Mouse (Mus musculus) CH12.LX (cell line): ENCODE measurements around the gene Mlana. TPM values are rescaled to one million over a fixed set of nuclear protein-coding genes. Genes with fewer than 3 reads are reported as not detected.

Experiments
- DNase-seq: peaks from one replicate; pipeline ENCODE4 v3.0.0-alpha.2; 2013; ENCODE audit errors: extremely low read depth
- H3K27ac ChIP-seq: 2 replicates; pipeline ENCODE4 v1.5.1; 2012; ENCODE audit warnings: low read depth, mild to moderate bottlenecking, control low read depth, moderate library complexity; ENCODE audit not compliant: insufficient read depth
- H3K27me3 ChIP-seq: replicated peaks from 2 replicates; pipeline ENCODE3; 2012; ENCODE audit warnings: inconsistent platforms
- H3K36me3 ChIP-seq, 2 experiments: replicated peaks in 1 of 2; 2 replicates each; pipeline versions ENCODE3 to v1.6.1; 2012; ENCODE audit warnings: inconsistent platforms in 1 of 2, low read length in 1 of 2, mild to moderate bottlenecking in 1 of 2, mixed read lengths in 1 of 2, moderate library complexity in 1 of 2; ENCODE audit not compliant: control insufficient read depth in 1 of 2, insufficient read depth in 1 of 2
- H3K4me1 ChIP-seq, 2 experiments: 2 replicates each; pipeline ENCODE4 v1.6.1; 2012; ENCODE audit warnings: inconsistent platforms in 1 of 2, moderate library complexity in 1 of 2; ENCODE audit not compliant: insufficient read depth in 2 of 2, control insufficient read depth in 1 of 2
- H3K4me2 ChIP-seq: 2 replicates; pipeline ENCODE4 v1.6.1; 2012; ENCODE audit warnings: low read depth, mild to moderate bottlenecking, control low read depth; ENCODE audit not compliant: poor library complexity, insufficient read depth, severe bottlenecking
- H3K4me3 ChIP-seq, 3 experiments: fragments of 150-350 bp in 1 of 3; sonication (generic) in 1 of 3; replicated peaks in 1 of 3; 2 replicates each; pipeline versions ENCODE3 to v1.5.1; 2011 to 2012; ENCODE audit warnings: low read depth in 2 of 3, low read length in 2 of 3, mild to moderate bottlenecking in 2 of 3, moderate library complexity in 2 of 3, control low read depth in 1 of 3, improper control_type of control experiment in 1 of 3, inconsistent platforms in 1 of 3, mixed read lengths in 1 of 3; ENCODE audit not compliant: poor library complexity in 1 of 3
- H3K79me2 ChIP-seq: replicated peaks from 2 replicates; pipeline ENCODE4 v1.6.1; 2012; ENCODE audit warnings: mild to moderate bottlenecking, moderate library complexity; ENCODE audit not compliant: control insufficient read depth, poor library complexity, insufficient read depth, severe bottlenecking; ENCODE audit errors: extremely low read depth
- H3K9ac ChIP-seq: 2 replicates; pipeline ENCODE4 v1.6.1; 2012; ENCODE audit warnings: low read depth, mild to moderate bottlenecking, control low read depth, moderate library complexity; ENCODE audit not compliant: insufficient read depth
- H3K9me3 ChIP-seq: replicated peaks from 2 replicates; pipeline ENCODE3; 2012; ENCODE audit warnings: low read length, inconsistent platforms, mixed read lengths
- BHLHE40 ChIP-seq: IDR thresholded peaks from 2 replicates; pipeline ENCODE4 v1.6.1; 2011; ENCODE audit warnings: mild to moderate bottlenecking, low read depth, low read length, improper control_type of control experiment
- CHD1 ChIP-seq: IDR thresholded peaks from 2 replicates; pipeline ENCODE4 v1.6.1; 2012; ENCODE audit warnings: low read depth, low read length, improper control_type of control experiment, inconsistent platforms
- CHD2 ChIP-seq: IDR thresholded peaks from 2 replicates; pipeline ENCODE4 v1.6.1; 2011; ENCODE audit warnings: low read length, improper control_type of control experiment
- E2F4 ChIP-seq: IDR thresholded peaks from 2 replicates; pipeline ENCODE4 v1.6.1; 2011; ENCODE audit warnings: low read depth, low read length, improper control_type of control experiment; ENCODE audit not compliant: insufficient replicate concordance
- EP300 ChIP-seq: IDR thresholded peaks from 2 replicates; pipeline ENCODE4 v1.6.1; 2011; ENCODE audit warnings: low read length, improper control_type of control experiment
- HCFC1 ChIP-seq: IDR thresholded peaks from 2 replicates; pipeline ENCODE4 v1.6.1; 2012; ENCODE audit warnings: low read depth, mild to moderate bottlenecking, inconsistent platforms, low read length, improper control_type of control experiment
- IRF4 ChIP-seq: IDR thresholded peaks from 2 replicates; pipeline ENCODE4 v1.6.1; 2014; ENCODE audit warnings: low read depth, mild to moderate bottlenecking, inconsistent platforms, low read length, improper control_type of control experiment
- JUN ChIP-seq: IDR thresholded peaks from 2 replicates; pipeline ENCODE4 v1.6.1; 2011; ENCODE audit warnings: low read depth, mild to moderate bottlenecking, low read length, improper control_type of control experiment, moderate library complexity; ENCODE audit not compliant: insufficient read depth
- KAT2A ChIP-seq: IDR thresholded peaks from 2 replicates; pipeline ENCODE4 v1.6.1; 2012; ENCODE audit warnings: low read length, improper control_type of control experiment, inconsistent platforms; ENCODE audit not compliant: insufficient replicate concordance
- MAFK ChIP-seq: IDR thresholded peaks from 2 replicates; pipeline ENCODE4 v1.6.1; 2011; ENCODE audit warnings: low read length, improper control_type of control experiment; ENCODE audit not compliant: insufficient replicate concordance
- MAX ChIP-seq: IDR thresholded peaks from 2 replicates; pipeline ENCODE4 v1.6.1; 2011; ENCODE audit warnings: low read length, improper control_type of control experiment
- MAZ ChIP-seq: IDR thresholded peaks from 2 replicates; pipeline ENCODE4 v1.6.1; 2012; ENCODE audit warnings: low read depth, mild to moderate bottlenecking, inconsistent platforms, low read length, improper control_type of control experiment, moderate library complexity
- MEF2A ChIP-seq: IDR thresholded peaks from 2 replicates; pipeline ENCODE4 v1.6.1; 2014; ENCODE audit warnings: low read depth, mild to moderate bottlenecking, inconsistent platforms, low read length, improper control_type of control experiment, borderline replicate concordance
- MXI1 ChIP-seq: IDR thresholded peaks from 2 replicates; pipeline ENCODE4 v1.6.1; 2011; ENCODE audit warnings: mild to moderate bottlenecking, low read depth, low read length, improper control_type of control experiment
- MYC ChIP-seq: IDR thresholded peaks from 2 replicates; pipeline ENCODE4 v1.6.1; 2011; ENCODE audit warnings: low read depth, mild to moderate bottlenecking, improper control_type of control experiment, low read length
- NELFE ChIP-seq: IDR thresholded peaks from 2 replicates; pipeline ENCODE4 v1.6.1; 2011; ENCODE audit warnings: low read depth, low read length, improper control_type of control experiment
- NRF1 ChIP-seq: IDR thresholded peaks from 2 replicates; pipeline ENCODE4 v1.6.1; 2014; ENCODE audit warnings: low read depth, mild to moderate bottlenecking, inconsistent platforms, low read length, improper control_type of control experiment, moderate library complexity
- POLR2A ChIP-seq: IDR thresholded peaks from 2 replicates; pipeline ENCODE4 v1.6.1; 2011; ENCODE audit warnings: low read depth, mild to moderate bottlenecking, improper control_type of control experiment, low read length
- RAD21 ChIP-seq: IDR thresholded peaks from 2 replicates; pipeline ENCODE4 v1.6.1; 2011; ENCODE audit warnings: low read depth, mild to moderate bottlenecking, low read length, improper control_type of control experiment, moderate library complexity
- SIN3A ChIP-seq: IDR thresholded peaks from 2 replicates; pipeline ENCODE4 v1.6.1; 2012; ENCODE audit warnings: low read length, improper control_type of control experiment, inconsistent platforms
- SMC3 ChIP-seq: IDR thresholded peaks from 2 replicates; pipeline ENCODE4 v1.6.1; 2011; ENCODE audit warnings: low read depth, low read length, improper control_type of control experiment
- TBP ChIP-seq: conservative IDR thresholded peaks from 2 replicates; pipeline ENCODE4 v1.6.1; 2011; ENCODE audit warnings: low read depth, low read length, improper control_type of control experiment
- TCF12 ChIP-seq: IDR thresholded peaks from 2 replicates; pipeline ENCODE4 v1.6.1; 2014; ENCODE audit warnings: low read depth, mild to moderate bottlenecking, inconsistent platforms, low read length, improper control_type of control experiment
- USF1 ChIP-seq: IDR thresholded peaks from 2 replicates; pipeline ENCODE4 v1.6.1; 2014; ENCODE audit warnings: low read depth, mild to moderate bottlenecking, inconsistent platforms, low read length, improper control_type of control experiment
- USF2 ChIP-seq: conservative IDR thresholded peaks from 2 replicates; pipeline ENCODE4 v1.6.1; 2011; ENCODE audit warnings: low read depth, low read length, improper control_type of control experiment
- ZC3H11A ChIP-seq: IDR thresholded peaks from 2 replicates; pipeline ENCODE4 v1.6.1; 2012; ENCODE audit warnings: low read depth, mild to moderate bottlenecking, inconsistent platforms, low read length, improper control_type of control experiment
- ZMIZ1 ChIP-seq: IDR thresholded peaks from 2 replicates; pipeline ENCODE4 v1.6.1; 2012; ENCODE audit warnings: low read depth, mild to moderate bottlenecking, inconsistent platforms, low read length, improper control_type of control experiment
- ZNF384 ChIP-seq: IDR thresholded peaks from 2 replicates; pipeline ENCODE4 v1.6.1; 2012; ENCODE audit warnings: low read depth, low read length, improper control_type of control experiment, inconsistent platforms
- dilution Hi-C: fragments of 300-500 bp; cut with MboI; formaldehyde crosslinking; loops from 2 replicates; pipeline ENCODE4 v1.14.3; 2020; ENCODE audit warnings: low sequenced_read_pairs; ENCODE audit not compliant: extremely low pct_unique_long_range_greater_than_20kb, extremely low pct_ligation_motif_present
- in situ Hi-C: fragments of 300-500 bp; cut with MboI; formaldehyde crosslinking; loops from 3 replicates; pipeline ENCODE4 v1.14.3; 2019; ENCODE audit warnings: low sequenced_read_pairs, low pct_ligation_motif_present, low pct_unique_long_range_greater_than_20kb, mixed read lengths
- polyA plus RNA-seq: library from polyadenylated mRNA; unstranded; fragments of >175 nt; gene quantifications from 2 replicates; pipeline ENCODE4 v1.2.1, GENCODE M21; 2012; ENCODE audit warnings: low read depth; ENCODE audit not compliant: insufficient read length
- total RNA-seq, 2 experiments: library from RNA; depleted of rRNA; stranded (reverse); fragments of 300-350 nt in 1 of 2; fragments of >200 nt in 1 of 2; gene quantifications; 2 replicates each; pipeline ENCODE4 v1.2.3; 2012 to 2014

Gene Mlana
- total and polyA plus RNA-seq, 3 experiments: not detected

GRCm38 (mm10) chr19:29680182-29681152 lies 17.2 kb upstream of the Mlana start:
- no peak overlapping the region for H3K9ac ChIP-seq
- no peak overlapping the region for H3K4me2 ChIP-seq
- no peak for DNase-seq
- in situ Hi-C loops: no loop called here
- dilution Hi-C loops: no loop called here
- no peak overlapping the region for H3K4me3 ChIP-seq
- peaks cover 3 to 27% of the 10 kb centered on the region in 2 experiments for H3K4me1 ChIP-seq
- peaks cover 2% of the 10 kb centered on the region for H3K9me3 ChIP-seq
- H3K79me2 ChIP-seq: no peaks in the 10 kb centered on the region
- H3K36me3 ChIP-seq: peaks cover 0 to 1% of the 10 kb centered on the region in 2 experiments
- no peak overlapping the region for H3K27ac ChIP-seq
- TF ChIP-seq TBP (no peak), HCFC1 (no peak), MXI1 (no peak), CHD1 (no peak)
- no peaks in the 10 kb centered on the region for H3K27me3 ChIP-seq

GRCm38 (mm10) chr19:29683844-29684540 lies 13.6 kb upstream of the Mlana start:
- H3K4me3 ChIP-seq: peak overlapping the region; percentile 61 to 85 (median 80)
- peak; percentile 94 for DNase-seq
- dilution Hi-C loops (no loop called here), in situ Hi-C loops (no loop called here)
- peaks cover 0 to 1% of the 10 kb centered on the region in 2 experiments for H3K36me3 ChIP-seq
- no peaks in the 10 kb centered on the region for H3K79me2 ChIP-seq
- peak overlapping the region; percentile 81 for H3K4me2 ChIP-seq
- H3K9me3 ChIP-seq: peaks cover 2% of the 10 kb centered on the region
- H3K4me1 ChIP-seq: peaks cover 3 to 10% of the 10 kb centered on the region in 2 experiments
- H3K27ac ChIP-seq: no peak overlapping the region; the same call in 1 of the 2 replicates
- no peaks in the 10 kb centered on the region for H3K27me3 ChIP-seq
- H3K9ac ChIP-seq: peak overlapping the region; percentile 55
- TF ChIP-seq CHD2 (no peak), TCF12 (0 out of 2 replicates have a peak, but pooled peaks have one; percentile 36), RAD21 (peak; percentile 98), USF2 (no peak), ZC3H11A (peak; percentile 81), MEF2A (peak; percentile 51; the same call in 1 of the 2 replicates), MAX (no peak), TBP (peak; percentile 73; the same call in 1 of the 2 replicates), SIN3A (peak; percentile 70), SMC3 (peak; percentile 97), MXI1 (no peak), JUN (no peak), NELFE (peak; percentile 56; the same call in 1 of the 2 replicates), BHLHE40 (no peak), EP300 (peak; percentile 30; the same call in 1 of the 2 replicates), MYC (0 out of 2 replicates have a peak, but pooled peaks have one; percentile 8), E2F4 (no peak), ZNF384 (no peak), MAZ (0 out of 2 replicates have a peak, but pooled peaks have one; percentile 48), HCFC1 (peak; percentile 76), KAT2A (peak; percentile 57; the same call in 1 of the 2 replicates), ZMIZ1 (no peak), USF1 (no peak), IRF4 (peak; percentile 50; the same call in 1 of the 2 replicates), NRF1 (0 out of 2 replicates have a peak, but pooled peaks have one; percentile 22), POLR2A (peak; percentile 69), MAFK (no peak)
